Mouse (Mus musculus) heart, postnatal 0 days (tissue): ENCODE results near the gene Gm5741.

Experiments used
- CTCF ChIP-seq: IDR thresholded peaks from 2 replicates; pipeline ENCODE4 v1.5.1; 2016; ENCODE audit warnings: antibody characterized with exemption, control low read depth, low read depth
- EP300 ChIP-seq: IDR thresholded peaks from 2 replicates; pipeline ENCODE4 v1.6.1; 2016; ENCODE audit warnings: antibody characterized with exemption, low read depth

GRCm38 (mm10) chr8:85036381-85036717, 31.4 kb downstream of the Gm5741 start:
- no peak for TF ChIP-seq CTCF
- TF ChIP-seq EP300 = no peak
